Mouse (Mus musculus) midbrain, embryonic 14.5 days (tissue): ENCODE data around the gene Cdk5rap3. TPM values are rescaled to one million over a fixed set of nuclear protein-coding genes. Genes with fewer than 3 reads are reported as not detected.

ENCODE experiments used
- ATAC-seq: fragments of 200-750 bp; cut with Nextera tagmentation; 2 replicates; pipeline ENCODE4 v1.8.0; 2017; ENCODE audit warnings: moderate number of reproducible peaks, moderate library complexity; ENCODE audit not compliant: low FRiP score, low TSS enrichment
- DNase-seq: peaks from one replicate; pipeline ENCODE4 v3.0.0-alpha.2; 2015
- H3K27ac ChIP-seq: fragments of 300-500 bp; sonication (generic); replicated peaks from 2 replicates; pipeline ENCODE4 v1.5.1; 2014; ENCODE audit warnings: mild to moderate bottlenecking, low read depth, low read length, moderate library complexity
- H3K27me3 ChIP-seq: fragments of 300-500 bp; sonication (generic); 2 replicates; pipeline ENCODE4 v1.6.1; 2014; ENCODE audit warnings: low read length, control low read depth, mixed read lengths; ENCODE audit not compliant: control insufficient read depth, insufficient read depth
- H3K36me3 ChIP-seq: fragments of 300-500 bp; sonication (generic); 2 replicates; pipeline ENCODE4 v1.6.1; 2014; ENCODE audit warnings: low read length, control low read depth; ENCODE audit not compliant: control insufficient read depth, insufficient read depth
- H3K4me1 ChIP-seq: fragments of 300-500 bp; sonication (generic); 2 replicates; pipeline ENCODE4 v1.6.1; 2014; ENCODE audit warnings: mild to moderate bottlenecking, antibody characterized with exemption, low read length, control low read depth; ENCODE audit not compliant: control insufficient read depth, insufficient read depth
- H3K4me2 ChIP-seq: fragments of 300-500 bp; sonication (generic); 2 replicates; pipeline ENCODE4 v1.6.1; 2014; ENCODE audit warnings: mild to moderate bottlenecking, low read length, moderate library complexity
- H3K4me3 ChIP-seq: fragments of 300-500 bp; sonication (generic); replicated peaks from 2 replicates; pipeline ENCODE4 v1.5.1; 2014; ENCODE audit warnings: low read depth, low read length
- H3K9ac ChIP-seq: fragments of 300-500 bp; sonication (generic); replicated peaks from 2 replicates; pipeline ENCODE4 v1.6.1; 2014; ENCODE audit warnings: mild to moderate bottlenecking, low read length, moderate library complexity
- H3K9me3 ChIP-seq: fragments of 300-500 bp; sonication (generic); 2 replicates; pipeline ENCODE4 v1.6.1; 2016; ENCODE audit warnings: low read length, control low read depth, mixed read lengths; ENCODE audit not compliant: control insufficient read depth
- WGBS: fragments of 180-500 bp; shearing (Covaris S2); extraction: QIAGEN DNeasy Blood & Tissue Kit; methylation state at CpG from one replicate; pipeline ENCODE4 v1.1.7; 2014; 5-methylcytosine and 5-hydroxymethylcytosine counted together
- polyA plus RNA-seq: library from polyadenylated mRNA; unstranded; fragments of >200 nt; fragmentation: Nextera tagmentation; extraction: Ambion mirVana; gene quantifications from 2 replicates; pipeline ENCODE4 v1.2.1, GENCODE M21; 2014

Cdk5rap3 gene
- polyA plus RNA-seq, 1 experiment from 2014 or later, result 85.2 TPM

- no peaks in the 10 kb centered on the region for H3K27me3 ChIP-seq
- no peak overlapping the region for H3K9ac ChIP-seq
- no peaks in the 10 kb centered on the region for H3K9me3 ChIP-seq
- DNase-seq (no peak), ATAC-seq (no peak)
- peaks cover 22% of the 10 kb centered on the region for H3K36me3 ChIP-seq
- WGBS, result 94% methylated on average over 4 of the region's 4 CpGs
- H3K27ac ChIP-seq, result no peak overlapping the region
- H3K4me3 ChIP-seq, result no peak overlapping the region
- peaks cover 10% of the 10 kb centered on the region; the same call in 1 of the 2 replicates for H3K4me1 ChIP-seq
- no peak overlapping the region for H3K4me2 ChIP-seq
Observed at GRCm38 (mm10) chr11:96947849-96948248, 31.6 kb upstream of the Cdk5rap3 start.

GRCm38 (mm10) chr11:96946498-96946897 lies 30.2 kb upstream of the Cdk5rap3 start:
- Histone ChIP-seq H3K4me2 (no peak overlapping the region), H3K27ac (no peak overlapping the region), H3K27me3 (no peaks in the 10 kb centered on the region), H3K9me3 (no peaks in the 10 kb centered on the region), H3K4me1 (peaks cover 10% of the 10 kb centered on the region; the same call in 1 of the 2 replicates), H3K4me3 (no peak overlapping the region), H3K9ac (no peak overlapping the region), H3K36me3 (peaks cover 8% of the 10 kb centered on the region; the same call in 1 of the 2 replicates)
- WGBS, result 69% methylated on average over 9 of the region's 9 CpGs
- ATAC-seq, result no peak
- peak; percentile 30 for DNase-seq

DNA sequence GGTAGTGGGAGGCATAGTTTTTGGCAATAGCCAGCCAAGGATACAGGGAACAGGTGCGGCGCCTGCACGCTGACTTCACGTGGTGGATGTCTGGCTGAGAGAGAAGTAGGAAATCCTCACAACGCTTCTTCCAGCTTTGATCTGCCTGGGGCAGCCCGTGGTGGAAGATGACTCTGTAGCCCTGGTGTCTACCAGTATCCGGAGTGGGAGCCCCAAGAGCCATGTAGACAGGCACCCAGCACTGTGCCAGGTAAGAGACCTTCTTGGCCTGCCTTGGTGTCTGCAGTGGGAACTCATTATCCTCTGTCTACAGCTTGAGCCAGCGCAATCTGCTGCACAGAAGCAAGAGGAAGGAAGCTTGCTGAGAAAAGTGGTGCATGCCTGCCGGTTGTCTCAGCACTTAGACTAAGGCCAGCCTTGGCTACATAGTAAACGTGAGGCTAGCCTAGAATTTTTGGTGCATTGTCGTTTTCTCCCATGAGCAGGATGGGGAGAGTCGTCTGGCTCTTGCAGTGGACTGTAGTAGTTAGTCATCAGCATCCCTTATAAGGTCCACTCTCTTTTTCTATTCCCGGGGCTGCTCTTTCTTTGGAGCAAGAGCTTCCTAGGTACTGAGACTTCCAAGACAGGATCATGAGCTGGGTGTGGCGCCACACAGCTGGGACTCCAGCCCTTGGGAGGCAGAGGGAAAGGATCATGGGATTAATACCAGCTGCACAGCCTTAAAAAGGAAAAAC lies 28.7 kb upstream of the Cdk5rap3 start:
- no peak for ATAC-seq
- WGBS, result 89% methylated on average over 14 of the region's 14 CpGs

DNA sequence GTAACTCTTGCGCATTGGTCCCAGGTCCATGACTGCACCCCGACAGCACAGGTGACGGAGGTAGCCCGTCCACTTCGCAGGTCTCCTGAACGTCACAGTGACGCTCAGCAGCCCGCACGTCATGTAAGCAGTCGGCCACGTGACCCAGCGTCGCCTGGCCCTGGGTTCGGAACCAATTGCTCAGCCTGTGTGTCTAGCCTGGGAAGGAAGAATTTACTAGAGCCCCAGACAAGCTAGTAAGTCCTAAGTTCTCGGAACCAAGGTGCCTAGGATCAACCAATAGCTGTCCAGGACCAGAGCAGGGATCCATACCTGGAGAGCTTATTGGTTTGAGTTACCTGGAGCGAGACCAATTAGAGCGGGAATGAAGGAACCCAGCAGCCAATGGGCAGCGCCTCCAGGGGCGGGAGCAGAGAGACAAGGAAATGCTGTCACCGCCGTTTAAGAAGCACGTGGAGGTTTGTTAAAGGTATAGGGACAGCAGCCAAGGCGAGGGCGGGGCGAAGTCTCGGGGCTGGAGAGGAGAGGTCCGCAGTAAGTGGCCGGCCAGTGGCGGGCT lies 27.5 kb upstream of the Cdk5rap3 start, which contains the start of gene Pnpo:
TSS of gene Pnpo (minus strand) at position 241 of the 559 bp plus-strand sequence.
- Histone ChIP-seq H3K9ac (peak within 1 kb of the TSS; percentile 51; the same call in 1 of the 2 replicates), H3K4me3 (peak within 1 kb of the TSS; percentile 50), H3K4me1 (peaks cover 10% of the 10 kb centered on the region; the same call in 1 of the 2 replicates), H3K27ac (no peak within 1 kb of the TSS), H3K36me3 (no peaks in the 10 kb centered on the region), H3K4me2 (peak within 1 kb of the TSS; percentile 89), H3K27me3 (no peaks in the 10 kb centered on the region), H3K9me3 (no peaks in the 10 kb centered on the region)
- peak; percentile 96 for ATAC-seq
- peak; percentile 95 for DNase-seq
- under 1% methylated on average over 29 of the region's 29 CpGs for WGBS

More for the DNA sequence above, 28.7 kb upstream of the Cdk5rap3 start:
- no peak overlapping the region for H3K9ac ChIP-seq
- no peak for DNase-seq
- H3K36me3 ChIP-seq, result no peaks in the 10 kb centered on the region
- H3K9me3 ChIP-seq, result no peaks in the 10 kb centered on the region
- peak overlapping the region; percentile 50; the same call in 1 of the 2 replicates for H3K4me3 ChIP-seq
- H3K4me2 ChIP-seq, result peak overlapping the region; percentile 89
- H3K27me3 ChIP-seq, result no peaks in the 10 kb centered on the region
- H3K4me1 ChIP-seq, result peaks cover 10% of the 10 kb centered on the region; the same call in 1 of the 2 replicates
- no peak overlapping the region for H3K27ac ChIP-seq

GRCm38 (mm10) chr11:96941989-96942590 lies 25.8 kb upstream of the Cdk5rap3 start:
- Histone ChIP-seq H3K36me3 (no peaks in the 10 kb centered on the region), H3K4me1 (peaks cover 10% of the 10 kb centered on the region; the same call in 1 of the 2 replicates), H3K9ac (no peak overlapping the region), H3K4me3 (no peak overlapping the region), H3K9me3 (no peaks in the 10 kb centered on the region), H3K27me3 (no peaks in the 10 kb centered on the region), H3K4me2 (no peak overlapping the region), H3K27ac (no peak overlapping the region)
- DNase-seq, result no peak
- no peak for ATAC-seq
- 80% methylated on average over 6 of the region's 6 CpGs for WGBS

GRCm38 (mm10) chr11:96940578-96941465 lies 24.5 kb upstream of the Cdk5rap3 start:
- 78% methylated on average over 16 of the region's 16 CpGs for WGBS

DNA sequence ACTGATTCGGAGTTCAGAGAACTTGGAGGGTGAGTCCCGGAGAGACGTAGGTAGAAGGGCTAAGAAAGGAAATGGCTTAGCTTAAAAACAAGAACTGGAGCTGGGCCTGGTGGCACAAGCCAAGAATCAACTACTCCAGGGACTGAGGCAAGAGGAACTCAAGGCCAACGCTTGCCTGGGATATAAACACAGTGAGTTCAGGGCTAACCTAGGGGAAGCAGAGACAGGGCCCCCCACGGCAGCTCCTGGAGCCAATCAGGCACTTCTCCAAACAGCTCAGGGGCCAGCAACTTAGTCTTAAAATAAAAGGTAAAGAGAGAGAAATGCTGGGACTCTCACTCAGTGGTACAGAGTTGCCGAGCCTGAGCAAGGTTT lies 22.1 kb upstream of the Cdk5rap3 start:
- Histone ChIP-seq H3K27me3 (no peaks in the 10 kb centered on the region), H3K4me3 (no peak overlapping the region), H3K9me3 (no peaks in the 10 kb centered on the region), H3K9ac (no peak overlapping the region), H3K27ac (no peak overlapping the region), H3K4me1 (0 out of 2 replicates have a peak, but pooled peaks cover 2% of the 10 kb centered on the region), H3K4me2 (no peak overlapping the region), H3K36me3 (no peaks in the 10 kb centered on the region)
- 89% methylated on average over 6 of the region's 6 CpGs for WGBS
- no peak for DNase-seq
- ATAC-seq, result no peak

More at GRCm38 (mm10) chr11:96940578-96941465, 24.5 kb upstream of the Cdk5rap3 start:
- Histone ChIP-seq H3K4me3 (no peak overlapping the region), H3K9me3 (no peaks in the 10 kb centered on the region), H3K9ac (no peak overlapping the region), H3K27me3 (no peaks in the 10 kb centered on the region), H3K4me1 (peaks cover 10% of the 10 kb centered on the region; the same call in 1 of the 2 replicates), H3K27ac (no peak overlapping the region), H3K36me3 (no peaks in the 10 kb centered on the region), H3K4me2 (no peak overlapping the region)
- no peak for DNase-seq
- no peak for ATAC-seq
